Mouse (Mus musculus) megakaryocyte progenitor cell, adult 5-6 weeks (primary cell): ENCODE measurements around the gene Wfdc6a. TPM values are rescaled to one million over a fixed set of nuclear protein-coding genes. Genes with fewer than 3 reads are reported as not detected.
A peak's percentile ranks its signal among the peaks of the same experiment; 100 is the strongest.
"Not testable (repeated sequence)": the region's sequence is repeated elsewhere in the genome, so short reads cannot be mapped to it uniquely, and the experiment has no call there.

Experiments
- ATAC-seq: replicated peaks from 2 replicates; pipeline ENCODE4 v1.8.0; 2016; ENCODE audit warnings: mild to moderate bottlenecking, moderate TSS enrichment, inconsistent platforms; ENCODE audit not compliant: poor library complexity
- total RNA-seq, 2 experiments: library from RNA; stranded (forward) in 1 of 2; stranded (reverse) in 1 of 2; fragments of 157-497, 149-512 nt in 1 of 2; fragments of 200-1000 nt in 1 of 2; gene quantifications; 2 replicates each; pipeline versions ENCODE4 v1.2.3 to v1.2.4; 2015 to 2017

Gene Wfdc6a
- not detected in 2 replicates for total RNA-seq (2015)
- not detected in 2 replicates for total RNA-seq (2017)

DNA sequence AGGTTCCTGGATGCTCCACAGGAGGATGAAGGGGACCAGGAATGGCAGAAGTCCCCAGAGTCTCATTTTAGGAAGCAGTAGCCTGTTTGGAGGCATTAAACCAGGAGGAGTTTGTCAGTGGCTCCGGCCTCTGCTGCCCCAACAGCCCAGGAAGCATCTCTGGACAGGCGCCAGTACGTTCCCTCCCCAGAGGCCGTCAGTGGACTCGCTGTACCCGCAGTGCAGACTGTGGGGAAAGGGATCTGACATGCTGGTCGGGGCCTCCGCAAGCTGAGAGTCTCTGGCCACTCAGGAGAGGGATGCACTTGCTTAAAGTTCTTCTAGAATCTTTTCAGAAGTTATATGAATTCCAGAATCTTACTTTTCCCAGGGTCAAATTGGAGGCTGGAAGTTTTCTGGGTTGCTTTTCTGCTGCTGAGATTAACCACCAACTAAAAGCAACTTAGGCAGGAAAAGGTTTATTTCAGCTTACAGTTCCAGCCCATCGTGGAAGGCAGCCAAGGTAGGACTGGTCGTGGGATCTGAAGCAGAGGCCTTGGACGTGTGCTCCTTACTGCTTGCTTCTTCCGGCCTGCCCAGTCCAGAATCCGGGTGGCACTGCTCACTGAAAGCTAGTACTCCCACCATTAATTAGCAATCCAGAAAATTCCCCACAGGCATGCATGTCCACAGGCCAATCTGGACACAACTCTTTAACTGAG, at the start of gene Wfdc6a:
Wfdc6a (minus strand) TSS at position 423 of the 701 bp plus-strand sequence.
- not testable (repeated sequence) for ATAC-seq

DNA sequence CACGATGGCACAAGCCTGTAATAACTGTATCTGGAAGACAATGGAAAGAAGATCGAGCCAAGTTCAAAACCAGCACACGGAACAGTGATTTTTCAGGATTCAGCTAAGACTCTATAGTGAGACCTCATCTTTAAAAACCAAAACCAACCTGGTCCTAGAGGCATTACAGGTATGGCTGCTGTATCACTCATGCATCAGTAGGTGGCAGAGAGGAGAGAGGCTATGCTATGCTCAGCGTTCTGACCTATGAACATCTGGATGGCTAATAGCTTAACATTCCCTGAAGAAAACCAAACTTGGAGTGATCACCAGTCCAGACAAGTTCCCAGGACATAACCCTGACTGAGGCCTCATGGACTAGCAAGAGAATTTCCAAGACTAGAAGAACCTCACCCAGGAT, 36.5 kb upstream of the Wfdc6a start:
- no peak for ATAC-seq

DNA sequence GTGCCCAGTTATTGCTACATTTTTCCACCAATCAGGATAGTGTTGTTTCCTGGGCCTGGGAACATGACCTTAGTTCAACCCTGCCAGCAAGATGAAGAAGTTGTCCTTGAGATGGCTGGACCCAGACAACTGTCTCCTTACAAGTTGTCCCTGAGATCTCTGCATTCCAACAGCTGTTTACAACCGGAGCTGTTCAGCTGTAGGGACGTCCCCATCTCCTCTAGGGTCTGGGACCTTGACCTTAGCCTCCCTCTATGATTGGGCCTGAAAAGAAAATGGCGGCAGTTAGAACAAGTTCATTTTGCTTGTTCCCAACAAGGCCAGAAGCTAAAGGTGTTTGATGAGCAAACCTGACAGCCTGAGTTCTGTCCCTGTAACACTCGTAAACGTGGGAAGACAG, 33.8 kb upstream of the Wfdc6a start:
- ATAC-seq, result no peak

DNA sequence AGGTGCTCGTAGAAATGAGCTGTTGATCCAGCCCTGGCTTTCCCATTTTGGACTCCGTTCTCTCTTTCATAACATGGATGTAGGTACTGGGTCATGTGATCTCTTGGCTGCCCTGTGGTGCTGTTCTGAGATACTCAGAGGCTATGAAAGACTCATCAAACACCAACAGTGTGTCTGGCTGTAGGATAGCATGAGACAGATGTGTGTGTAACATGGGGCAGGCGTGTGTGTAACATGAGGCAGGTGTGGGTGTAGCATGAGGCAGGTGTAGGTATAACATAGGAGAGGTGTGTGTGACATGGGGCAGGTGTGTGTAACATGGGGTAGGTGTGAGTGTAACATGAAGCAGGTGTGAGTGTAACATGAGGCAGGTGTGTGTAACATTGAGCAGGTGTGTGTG, 30.1 kb upstream of the Wfdc6a start:
- ATAC-seq, result no peak

DNA sequence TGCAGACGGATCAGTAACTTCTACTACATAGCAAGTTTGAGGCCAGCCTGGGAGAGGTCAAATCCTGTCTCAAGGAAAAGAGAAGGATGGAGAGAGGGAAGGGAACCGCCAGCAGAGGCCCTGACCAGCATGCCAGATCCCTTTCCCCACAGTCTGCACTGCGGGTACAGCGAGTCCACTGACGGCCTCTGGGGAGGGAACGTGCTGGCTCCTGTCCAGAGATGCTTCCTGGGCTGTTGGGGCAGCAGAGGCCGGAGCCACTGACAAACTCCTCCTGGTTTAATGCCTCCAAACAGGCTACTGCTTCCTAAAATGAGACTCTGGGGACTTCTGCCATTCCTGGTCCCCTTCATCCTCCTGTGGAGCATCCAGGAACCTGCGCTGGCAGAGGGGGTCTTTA, 28.2 kb upstream of the Wfdc6a start, which contains the start of the genes Wfdc6b and Wfdc8:
Wfdc6b (plus strand) TSS at position 52 of the 400 bp plus-strand sequence.
Wfdc8 (minus strand) TSS at position 156 of the 400 bp plus-strand sequence.
- not testable (repeated sequence) for ATAC-seq

DNA sequence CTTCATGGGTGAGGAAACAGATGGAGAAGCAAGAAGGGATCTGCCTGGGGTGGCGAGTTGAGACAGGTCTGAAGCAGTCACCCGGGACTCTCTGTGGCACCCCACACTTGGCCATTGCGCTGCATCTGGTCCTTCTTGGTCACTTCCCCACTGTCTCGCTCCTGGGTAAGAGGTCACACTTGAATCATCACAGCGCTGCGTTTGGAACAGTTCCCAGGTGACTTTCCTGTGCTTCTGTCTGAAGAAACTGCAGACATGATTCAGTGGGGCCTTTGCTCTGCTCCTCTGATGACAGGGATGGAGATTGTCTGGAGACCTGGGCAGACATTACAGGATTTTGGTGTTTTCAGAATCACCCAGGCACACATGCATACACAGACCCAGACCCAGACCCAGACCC, 23.5 kb upstream of the Wfdc6a start:
- no peak for ATAC-seq

DNA sequence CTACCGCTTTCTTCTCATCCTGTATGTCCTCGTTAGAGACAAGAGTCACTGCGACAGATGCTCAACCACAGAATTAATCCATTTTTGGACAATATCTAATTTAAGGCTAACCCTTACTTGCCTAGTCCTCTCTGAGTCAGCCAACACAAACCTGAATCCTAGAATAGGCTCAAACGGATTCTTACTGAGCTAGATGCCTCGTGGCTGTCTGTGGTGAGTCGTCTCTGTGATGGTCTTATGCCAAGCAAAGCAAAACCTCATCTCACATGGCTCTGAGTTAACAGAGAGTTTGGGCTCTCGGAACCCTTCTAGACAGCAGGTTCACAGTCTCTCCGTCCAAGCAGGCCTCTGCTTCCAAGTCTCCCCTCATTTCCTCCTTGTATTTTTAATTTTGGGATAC, 19.2 kb upstream of the Wfdc6a start:
- ATAC-seq, result no peak

DNA sequence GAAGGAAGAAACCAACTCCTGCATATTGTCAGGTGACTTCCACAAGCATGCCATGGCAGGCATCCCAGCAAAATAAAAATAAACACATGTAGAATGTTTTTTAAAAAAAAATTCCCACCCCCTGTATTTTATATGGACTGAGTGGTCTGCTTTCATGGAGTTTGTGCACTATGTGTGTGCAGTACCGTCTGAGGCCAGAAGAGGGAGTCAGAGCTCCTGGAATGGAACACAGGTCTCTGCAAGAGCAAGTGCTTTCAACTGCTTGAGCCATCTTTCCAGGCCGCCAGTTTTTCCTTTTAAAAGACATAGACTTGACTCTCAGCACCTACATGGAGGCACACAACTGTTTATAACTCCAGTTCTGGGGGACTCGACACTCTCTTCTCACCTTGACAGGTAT, 18.2 kb upstream of the Wfdc6a start:
- no peak for ATAC-seq

DNA sequence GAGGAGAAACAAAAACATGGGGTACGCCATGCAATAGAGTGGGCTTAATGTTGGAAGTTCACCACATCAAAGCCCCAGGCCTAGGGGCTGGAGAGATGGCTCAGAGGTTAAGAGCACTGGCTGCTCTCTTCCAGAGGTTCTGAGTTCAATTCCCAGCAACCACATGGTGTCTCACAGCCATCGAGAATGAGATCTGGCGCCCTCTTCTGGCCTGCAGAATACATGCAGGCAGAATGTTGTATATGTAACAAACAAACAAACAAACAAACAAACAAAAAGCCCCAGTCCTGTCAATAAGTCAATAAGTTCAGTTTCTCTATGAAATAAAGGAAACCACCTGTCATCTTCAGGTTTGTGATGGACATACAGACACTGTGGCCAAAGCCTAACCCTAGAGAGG, 14.9 kb upstream of the Wfdc6a start:
- ATAC-seq, result 0 out of 2 replicates have a peak, but pooled peaks have one; percentile 17

DNA sequence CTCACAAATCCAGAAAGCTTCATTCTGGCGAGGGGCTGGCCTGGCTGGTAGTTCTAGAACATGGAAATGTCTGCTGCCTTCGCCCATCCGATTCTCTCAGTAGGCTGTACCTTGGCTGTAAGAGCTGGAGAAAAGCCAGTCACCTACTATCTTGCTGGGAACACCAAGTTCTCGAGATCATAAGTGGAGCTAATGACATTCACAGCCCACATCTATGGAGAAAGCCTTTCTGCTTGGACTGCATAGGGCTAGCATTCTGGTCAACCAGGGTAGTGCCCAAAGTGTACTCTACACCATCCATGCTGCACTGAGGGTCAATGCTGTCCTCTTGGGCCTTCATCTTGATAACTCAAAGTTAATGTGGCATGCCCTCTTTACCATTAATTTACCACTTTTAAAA, 8.2 kb upstream of the Wfdc6a start, which contains the start of gene Eppin:
Eppin (minus strand) TSS at position 101 of the 400 bp plus-strand sequence.
- ATAC-seq, result no peak

DNA sequence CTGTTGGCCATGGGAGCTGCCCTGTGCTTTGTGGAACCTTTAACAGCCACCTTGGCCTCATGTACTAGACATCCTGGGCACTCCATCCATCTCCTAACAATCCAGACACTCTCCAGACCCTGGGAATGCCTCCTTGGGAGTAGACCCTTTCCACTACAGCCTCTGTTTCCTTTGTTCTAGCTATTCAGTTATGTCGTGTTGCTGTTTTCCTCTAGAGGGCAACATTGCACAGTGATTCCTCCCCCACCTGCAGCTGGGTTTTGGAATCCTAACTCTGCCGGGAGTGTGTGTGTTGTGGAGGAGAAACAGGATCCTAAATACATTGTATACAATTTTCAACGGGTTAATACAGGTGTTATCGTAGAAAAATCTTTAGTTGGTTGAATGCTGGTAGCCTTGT, 6.8 kb upstream of the Wfdc6a start:
- peak; percentile 69 for ATAC-seq

DNA sequence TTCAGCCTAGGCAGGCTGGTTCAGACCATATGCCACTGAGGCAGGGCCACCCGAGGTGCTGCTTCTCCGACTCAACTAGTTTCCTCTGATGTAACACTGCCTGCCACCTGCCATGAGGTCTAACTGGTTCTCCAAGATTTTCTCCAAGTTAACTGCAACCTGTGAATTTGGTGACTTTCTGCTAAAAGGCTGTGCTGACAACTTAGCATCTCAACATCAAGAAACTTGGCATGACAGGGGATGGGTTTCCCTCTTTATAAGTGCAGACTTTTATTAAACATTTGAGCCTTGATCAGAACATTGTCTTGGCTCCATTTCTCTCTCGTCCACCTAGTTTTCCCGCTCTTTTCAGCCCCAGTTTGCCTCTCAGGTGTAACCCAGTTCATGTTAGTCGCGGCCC, 11.9 kb downstream of the Wfdc6a start, which contains the start of gene Spint3:
Spint3 (minus strand) TSS at position 101 of the 400 bp plus-strand sequence.
- not testable (repeated sequence) for ATAC-seq

DNA sequence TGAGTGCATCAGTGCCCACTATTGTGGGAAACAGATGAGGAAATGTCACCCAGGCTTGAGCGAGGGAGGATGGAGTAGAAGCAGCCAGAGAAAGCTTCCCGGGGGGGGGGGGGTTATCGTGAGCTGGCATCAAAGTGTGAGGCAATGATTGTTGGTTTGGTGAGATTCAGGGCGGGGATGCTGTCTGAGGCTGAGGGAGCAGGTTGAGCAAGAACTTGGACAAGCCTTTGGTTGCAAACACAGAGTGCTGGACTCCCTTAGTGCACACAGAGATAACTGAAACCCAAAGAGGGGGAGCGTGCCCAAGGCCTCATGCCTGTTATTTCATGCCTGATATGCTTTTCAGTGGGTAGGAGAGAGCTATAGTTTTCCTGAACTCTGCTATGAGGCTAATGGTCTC, 17.8 kb downstream of the Wfdc6a start:
- 0 out of 2 replicates have a peak, but pooled peaks have one; percentile 21 for ATAC-seq

DNA sequence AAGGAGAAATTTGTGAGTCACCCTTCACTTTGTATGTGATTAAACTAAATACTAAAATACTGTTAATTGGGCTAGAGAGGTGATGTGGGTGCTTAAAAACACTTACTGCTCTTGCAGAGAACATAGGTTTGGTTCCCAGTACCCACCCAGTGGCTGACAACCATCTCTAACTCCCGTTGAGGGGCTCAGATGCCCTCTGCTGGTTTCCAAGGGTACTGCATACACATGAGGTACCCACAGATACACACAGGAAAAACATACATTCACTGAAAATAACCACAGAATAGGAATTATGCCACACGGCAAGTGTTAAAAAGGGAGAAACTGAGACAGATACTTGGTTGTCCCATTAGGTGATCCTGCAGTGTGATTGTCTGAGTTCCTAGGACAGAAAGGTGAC, 18.2 kb downstream of the Wfdc6a start:
- ATAC-seq, result no peak

DNA sequence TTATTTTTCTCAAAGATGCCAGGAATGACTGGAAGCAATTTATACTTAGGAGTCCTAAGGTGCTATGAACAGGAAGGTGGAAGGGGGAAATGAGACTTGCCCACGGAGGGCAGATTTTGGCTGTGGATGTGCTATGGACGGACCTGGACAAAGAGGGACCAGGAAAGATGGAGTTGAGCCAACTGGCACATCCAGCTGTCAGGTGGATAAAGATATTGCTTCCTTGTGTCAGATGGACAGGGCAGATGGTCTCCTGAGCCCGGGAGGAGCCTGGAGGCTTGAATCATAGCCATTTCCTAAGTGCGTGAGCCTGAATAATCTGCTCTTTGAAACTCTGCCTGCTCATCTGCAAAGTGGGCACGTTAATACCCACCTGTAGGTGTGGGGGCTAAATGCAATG, 20.9 kb downstream of the Wfdc6a start:
- no peak for ATAC-seq

DNA sequence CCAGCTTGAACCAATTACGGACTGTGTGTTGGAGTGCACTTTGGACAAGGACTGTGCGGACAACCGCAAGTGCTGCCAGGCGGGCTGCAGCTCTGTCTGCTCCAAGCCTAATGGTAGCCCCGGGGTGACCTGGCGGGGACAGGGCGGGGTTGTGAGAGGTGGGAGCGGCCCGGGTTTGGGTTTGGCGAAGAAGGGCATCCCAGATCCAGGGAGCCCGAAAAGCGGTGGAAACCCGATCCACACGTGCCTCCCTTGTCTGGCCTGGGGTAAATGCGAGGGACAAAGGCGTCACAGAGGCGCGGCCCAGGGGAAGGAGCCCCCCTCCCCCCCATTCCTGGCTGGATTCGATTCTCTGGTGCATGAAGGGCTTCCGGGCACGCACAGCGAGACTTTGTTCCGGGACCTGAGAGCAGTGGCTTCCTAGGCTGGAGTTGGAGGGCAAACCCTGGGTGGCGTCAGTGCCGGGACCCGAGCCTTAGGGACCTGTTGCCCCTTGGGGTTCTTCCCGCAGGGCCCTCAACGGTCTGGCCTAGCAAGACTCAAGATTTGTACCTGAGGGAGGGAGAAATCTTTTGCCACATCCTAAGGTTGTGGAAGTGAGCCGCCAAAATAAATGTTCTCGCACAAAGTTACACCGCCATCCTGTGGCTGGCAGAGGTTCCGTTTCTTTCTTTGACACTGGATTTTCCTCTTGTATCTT, 21.8 kb downstream of the Wfdc6a start:
- peak; percentile 60 for ATAC-seq

DNA sequence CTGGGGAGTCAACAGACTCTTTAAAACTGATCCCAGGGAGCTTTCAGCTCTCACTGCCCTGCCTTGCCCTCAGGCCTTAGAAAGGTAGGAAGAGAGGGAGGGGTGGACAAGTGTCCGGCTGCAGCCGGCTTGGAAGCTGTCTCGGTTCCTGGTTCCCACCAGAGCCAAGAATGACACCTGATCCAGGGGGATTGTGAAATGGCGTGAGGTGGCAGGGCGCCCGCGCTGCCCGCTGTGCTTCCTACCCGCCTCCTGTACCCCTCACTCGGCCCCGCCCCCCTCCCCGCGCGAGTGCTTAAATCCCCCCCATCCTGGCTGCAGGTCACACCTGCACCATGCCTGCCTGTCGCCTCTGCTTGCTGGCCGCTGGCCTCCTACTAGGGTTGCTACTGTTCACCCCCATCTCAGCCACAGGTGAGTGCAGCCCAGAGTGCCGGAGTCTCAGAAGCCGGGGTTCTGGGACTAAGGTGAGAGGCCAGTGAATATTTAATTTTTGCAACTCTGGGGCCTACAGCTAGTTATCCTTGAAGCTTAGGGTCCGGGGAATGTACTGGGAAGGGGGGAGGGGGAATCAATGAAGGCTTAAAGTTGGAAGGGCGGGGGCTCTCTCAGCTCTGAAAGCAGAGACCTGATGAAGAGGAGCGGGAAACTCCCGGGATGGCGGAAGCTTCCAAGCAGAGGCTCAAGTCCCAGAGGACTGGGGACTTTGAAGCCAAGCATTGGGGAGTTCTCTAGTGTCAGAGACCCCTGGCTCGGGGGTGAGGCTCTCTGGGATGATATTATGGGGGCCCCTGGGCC, 22.7 kb downstream of the Wfdc6a start, which contains the start of gene Wfdc2:
Wfdc2 (plus strand) TSS at position 23 of the 798 bp plus-strand sequence.
- no peak for ATAC-seq

DNA sequence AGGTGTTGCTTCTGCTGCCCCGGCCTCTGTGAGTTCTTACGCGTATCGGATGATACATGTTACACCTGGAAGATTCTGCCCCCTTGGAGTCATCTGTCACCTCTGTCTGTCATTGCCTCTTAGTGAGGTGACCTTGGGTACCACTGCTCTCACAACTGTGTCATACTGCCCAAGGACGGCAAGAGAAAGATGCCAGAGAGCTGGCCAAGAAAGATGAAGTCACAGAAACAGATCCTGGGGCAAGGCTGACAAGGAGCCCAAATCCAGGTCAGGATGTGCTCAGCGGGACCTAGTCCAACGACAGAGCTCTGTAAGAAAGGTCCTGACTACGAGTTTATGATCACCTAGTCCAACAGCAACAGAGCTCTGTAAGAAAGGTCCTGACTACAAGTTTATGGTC, 25.1 kb downstream of the Wfdc6a start:
- no peak for ATAC-seq

DNA sequence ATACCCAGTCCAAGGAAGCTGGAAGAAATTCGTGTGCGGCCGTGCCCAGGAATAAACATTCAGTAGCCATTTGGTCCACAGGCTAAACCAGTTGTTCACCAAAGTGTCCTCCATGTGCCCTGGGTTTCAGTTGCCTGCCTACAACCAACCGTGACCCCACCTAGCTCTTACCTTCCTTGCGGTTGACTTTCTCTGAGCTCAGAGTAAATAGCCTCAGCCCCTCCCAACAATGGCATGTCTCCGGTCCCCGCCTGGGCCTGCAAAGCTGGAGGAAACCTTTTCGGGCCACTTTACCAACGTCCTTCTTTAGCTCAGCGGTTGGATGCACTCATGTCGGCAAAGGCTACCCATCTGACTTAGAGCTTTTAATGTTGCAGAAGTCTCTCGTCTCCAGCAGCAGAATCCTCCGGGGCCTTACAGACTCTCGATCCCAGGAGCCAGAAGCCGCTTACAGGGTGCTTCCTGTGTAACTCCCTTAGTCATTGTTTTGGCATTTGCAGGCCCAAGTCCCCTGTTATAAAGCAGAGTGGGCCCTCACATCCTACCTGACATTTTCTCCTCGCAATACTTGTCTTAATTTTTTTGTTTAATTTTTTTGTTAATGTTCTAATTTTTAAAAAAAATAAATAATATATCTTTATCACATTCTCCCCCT, 26.1 kb downstream of the Wfdc6a start:
- peak; percentile 42 for ATAC-seq

DNA sequence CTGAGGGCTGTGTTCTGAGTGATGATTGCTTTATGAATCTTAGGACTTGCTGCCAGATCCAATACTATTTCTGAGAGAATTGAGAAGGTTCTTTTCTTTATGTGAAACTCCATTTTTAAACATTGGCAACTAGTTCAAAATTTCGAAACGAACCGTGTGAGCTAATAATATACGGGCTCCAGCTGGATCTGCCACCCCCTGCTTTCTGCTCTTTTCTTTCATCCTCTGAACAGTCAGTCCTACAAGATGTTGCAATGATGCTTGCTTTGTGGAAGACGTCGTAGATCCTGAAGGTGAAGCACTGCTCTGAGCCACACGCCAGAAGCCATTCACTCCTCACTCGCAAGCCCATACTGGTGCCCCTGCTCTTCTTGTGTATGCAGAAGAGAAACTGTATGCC, 26.8 kb downstream of the Wfdc6a start:
- ATAC-seq, result peak; percentile 27; the same call in 1 of the 2 replicates

DNA sequence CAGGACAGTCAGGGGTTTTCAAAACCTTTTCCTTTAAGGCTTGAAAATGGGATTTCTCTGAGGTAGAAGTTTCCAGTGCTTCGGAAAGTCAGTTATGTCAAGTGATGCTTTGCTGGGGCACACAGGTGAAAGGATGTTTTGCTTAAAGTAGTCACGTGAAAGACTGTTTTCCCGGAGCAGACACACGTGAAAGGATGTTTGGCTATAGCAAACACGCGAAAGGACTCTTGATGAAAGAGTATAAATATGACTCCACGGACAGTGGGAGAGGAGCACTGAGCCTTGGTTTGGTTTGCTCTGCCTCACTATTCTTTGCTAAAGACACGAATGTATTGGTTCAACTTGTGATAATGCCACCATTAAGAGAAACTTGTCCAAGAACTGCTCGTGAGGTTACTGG, 33.7 kb downstream of the Wfdc6a start:
- no peak for ATAC-seq
